ENCODE assay signal across 27 mouse cellular contexts in genomic region chr2:61284706-61285105, GRCm38 (mm10).
A peak's percentile ranks its signal among the peaks of the same experiment; 100 is the strongest.
DNase-seq lines count a peak whose midpoint lies in the region; ATAC-seq and TF ChIP-seq lines count a peak whose summit lies in the region.
"Had no signal": no experiment of that assay in that cellular context is flagged by ENCODE, and none has a peak within 500 bp of the region (broad histone marks: within the 10 kb centered on the region; RNA-seq: fewer than 3 reads in every experiment).

No protein-coding gene starts in this region.

- no peak for TF ChIP-seq CTCF in kidney, adult 2 months (conservative IDR thresholded peaks at IDR 0.05; ENCODE audit: insufficient read depth, insufficient read length, low read depth, low read length)
- TF ChIP-seq CTCF in brain, embryonic 14.5 days (IDR thresholded peaks at IDR 0.05; ENCODE audit: borderline replicate concordance, extremely low read depth, insufficient read depth, insufficient read length) = no peak

- 69% methylated on average over 6 of the region's 6 CpGs for WGBS in forebrain, embryonic 14.5 days
- WGBS in forebrain, embryonic 10.5 days = 92% methylated on average over 6 of the region's 6 CpGs
- 42% methylated on average over 6 of the region's 6 CpGs for WGBS in kidney, embryonic 15.5 days
- WGBS in kidney, adult 2 months = 52% methylated on average over 6 of the region's 6 CpGs

- H3K4me2 ChIP-seq in forebrain, embryonic 14.5 days (ENCODE audit: low read length) = peak overlapping the region; percentile 35
- H3K4me2 ChIP-seq in kidney, embryonic 15.5 days = peak overlapping the region; percentile 43; the same call in 1 of the 2 replicates
- H3K4me2 ChIP-seq: heart, embryonic 12.5 days; limb, embryonic 15.5 days; liver, embryonic 13.5 days had no signal

- no peak overlapping the region for H3K4me3 ChIP-seq in forebrain, embryonic 14.5 days (ENCODE audit: low read depth, low read length)
- no peak overlapping the region for H3K4me3 ChIP-seq in forebrain, embryonic 10.5 days
- no peak overlapping the region for H3K4me3 ChIP-seq in kidney, embryonic 15.5 days (replicated peaks)
- H3K4me3 ChIP-seq in kidney, adult 2 months (ENCODE audit: insufficient read depth, low read depth, low read length) = no peak overlapping the region
- H3K4me3 ChIP-seq: embryonic facial prominence, embryonic 10.5 days; embryonic facial prominence, embryonic 15.5 days; heart, embryonic 12.5 days; layer of hippocampus, adult 2 months; limb, embryonic 15.5 days; liver, embryonic 13.5 days had no signal

- no peak for ATAC-seq in forebrain, embryonic 14.5 days
- no peak for ATAC-seq in kidney, embryonic 15.5 days (replicated peaks; ENCODE audit: low FRiP score)
- ATAC-seq: CD4-positive, CD25-positive, alpha-beta regulatory T cell, adult 4 months; inflammation-experienced regulatory T-cells, adult 6 months; lung, postnatal 0 days had no signal

- H3K9ac ChIP-seq in forebrain, embryonic 14.5 days (ENCODE audit: low read length) = no peak overlapping the region
- no peak overlapping the region for H3K9ac ChIP-seq in kidney, embryonic 15.5 days
- H3K9ac ChIP-seq: embryonic facial prominence, embryonic 15.5 days; heart, embryonic 12.5 days; limb, embryonic 15.5 days; liver, embryonic 13.5 days had no signal

- H3K4me1 ChIP-seq in forebrain, embryonic 14.5 days (ENCODE audit: control insufficient read depth, insufficient read depth, low read length) = peaks cover 3% of the 10 kb centered on the region; the same call in 1 of the 2 replicates
- no peaks in the 10 kb centered on the region for H3K4me1 ChIP-seq in forebrain, embryonic 10.5 days
- peaks cover 13% of the 10 kb centered on the region for H3K4me1 ChIP-seq in kidney, embryonic 15.5 days
- H3K4me1 ChIP-seq in kidney, adult 2 months (ENCODE audit: control insufficient read depth, insufficient read depth, low read length) = no peaks in the 10 kb centered on the region
- H3K4me1 ChIP-seq: embryonic facial prominence, embryonic 10.5 days; limb, embryonic 15.5 days; liver, embryonic 13.5 days had no signal

- no peak for TF ChIP-seq POLR2A in kidney, adult 2 months (IDR thresholded peaks at IDR 0.05; ENCODE audit: low read depth, low read length)
- TF ChIP-seq POLR2A in brain, embryonic 14.5 days (IDR thresholded peaks at IDR 0.05; ENCODE audit: borderline replicate concordance, extremely low read depth, insufficient read depth, insufficient read length, poor library complexity, severe bottlenecking) = no peak

- no peaks in the 10 kb centered on the region for H3K36me3 ChIP-seq in forebrain, embryonic 14.5 days (ENCODE audit: control insufficient read depth, insufficient read depth, low read length)
- H3K36me3 ChIP-seq in forebrain, embryonic 10.5 days (replicated peaks) = no peaks in the 10 kb centered on the region
- no peaks in the 10 kb centered on the region for H3K36me3 ChIP-seq in kidney, embryonic 15.5 days
- no peaks in the 10 kb centered on the region for H3K36me3 ChIP-seq in kidney, adult 2 months (ENCODE audit: control insufficient read depth, insufficient read depth, low read length)
- H3K36me3 ChIP-seq: embryonic facial prominence, embryonic 10.5 days; embryonic facial prominence, embryonic 15.5 days; heart, embryonic 12.5 days; limb, embryonic 15.5 days; liver, embryonic 13.5 days had no signal

- H3K27me3 ChIP-seq in forebrain, embryonic 14.5 days (replicated peaks; ENCODE audit: control insufficient read depth, insufficient read depth, low read length) = no peaks in the 10 kb centered on the region
- no peaks in the 10 kb centered on the region for H3K27me3 ChIP-seq in forebrain, embryonic 10.5 days (ENCODE audit: poor library complexity, severe bottlenecking)
- no peaks in the 10 kb centered on the region for H3K27me3 ChIP-seq in kidney, embryonic 15.5 days
- H3K27me3 ChIP-seq in kidney, adult 2 months (replicated peaks; ENCODE audit: control insufficient read depth, insufficient read depth, low read length) = no peaks in the 10 kb centered on the region
- H3K27me3 ChIP-seq: embryonic facial prominence, embryonic 15.5 days; heart, embryonic 12.5 days; limb, embryonic 15.5 days; liver, embryonic 13.5 days had no signal

- peak; percentile 1 for DNase-seq in forebrain, embryonic 14.5 days (ENCODE audit: low spot score)
- DNase-seq in forebrain, embryonic 10.5 days (ENCODE audit: extremely low spot score, low spot score) = no peak
- DNase-seq in kidney, adult 2 months = no peak
- peak; percentile 51 for DNase-seq in 3T3-L1 (ENCODE audit: low read depth, low spot score)
- peak; percentile 11 for DNase-seq in brain, embryonic 14.5 days (ENCODE audit: low read depth)
- no peak for DNase-seq in lung, postnatal 10 days
- DNase-seq: adrenal gland, postnatal 25 days; cerebellum, adult 8-10 months; cerebellum, postnatal 25 days; gastrocnemius, postnatal 25 days; heart, adult 18-20 months; heart, postnatal 4 days; kidney, adult 11 months; liver, embryonic 13.5 days; lung, adult 18-20 months; thymus, postnatal 4 days had no signal

- no peaks in the 10 kb centered on the region for H3K9me3 ChIP-seq in forebrain, embryonic 14.5 days (replicated peaks; ENCODE audit: control insufficient read depth, low read length)
- no peaks in the 10 kb centered on the region for H3K9me3 ChIP-seq in forebrain, embryonic 10.5 days
- no peaks in the 10 kb centered on the region for H3K9me3 ChIP-seq in kidney, embryonic 15.5 days (replicated peaks)
- H3K9me3 ChIP-seq: embryonic facial prominence, embryonic 10.5 days; embryonic facial prominence, embryonic 15.5 days; heart, embryonic 12.5 days; limb, embryonic 15.5 days; liver, embryonic 13.5 days had no signal

- H3K27ac ChIP-seq in forebrain, embryonic 14.5 days (ENCODE audit: low read depth, low read length) = no peak overlapping the region
- no peak overlapping the region for H3K27ac ChIP-seq in forebrain, embryonic 10.5 days
- 0 out of 2 replicates have a peak overlapping the region, but pooled peaks have one; percentile 37 for H3K27ac ChIP-seq in kidney, embryonic 15.5 days
- no peak overlapping the region for H3K27ac ChIP-seq in kidney, adult 2 months (ENCODE audit: insufficient read depth, low read depth, low read length)
- H3K27ac ChIP-seq: embryonic facial prominence, embryonic 10.5 days; embryonic facial prominence, embryonic 15.5 days; hindbrain, embryonic 14.5 days; layer of hippocampus, adult 2 months; limb, embryonic 15.5 days; liver, embryonic 13.5 days; macrophage had no signal

Comparison
In these comparisons a context has a peak if more than half of its experiments do, and no peak if none do; other contexts are left out.
1. DNase-seq: peak in forebrain, embryonic 14.5 days (single experiment), 3T3-L1 (single experiment) and brain, embryonic 14.5 days (single experiment); none in forebrain, embryonic 10.5 days (single experiment), kidney, adult 2 months (single experiment) and lung, postnatal 10 days (single experiment).